Mouse (Mus musculus) frontal cortex, postnatal 36 days (tissue): Measurements from ENCODE around the gene Nipsnap1.

ENCODE experiments used
- DNase-seq, 2 experiments: peaks; one replicate each; pipeline ENCODE4 v3.0.0; 2022; ENCODE audit warnings: low spot score in 2 of 2

Nipsnap1 gene

DNA sequence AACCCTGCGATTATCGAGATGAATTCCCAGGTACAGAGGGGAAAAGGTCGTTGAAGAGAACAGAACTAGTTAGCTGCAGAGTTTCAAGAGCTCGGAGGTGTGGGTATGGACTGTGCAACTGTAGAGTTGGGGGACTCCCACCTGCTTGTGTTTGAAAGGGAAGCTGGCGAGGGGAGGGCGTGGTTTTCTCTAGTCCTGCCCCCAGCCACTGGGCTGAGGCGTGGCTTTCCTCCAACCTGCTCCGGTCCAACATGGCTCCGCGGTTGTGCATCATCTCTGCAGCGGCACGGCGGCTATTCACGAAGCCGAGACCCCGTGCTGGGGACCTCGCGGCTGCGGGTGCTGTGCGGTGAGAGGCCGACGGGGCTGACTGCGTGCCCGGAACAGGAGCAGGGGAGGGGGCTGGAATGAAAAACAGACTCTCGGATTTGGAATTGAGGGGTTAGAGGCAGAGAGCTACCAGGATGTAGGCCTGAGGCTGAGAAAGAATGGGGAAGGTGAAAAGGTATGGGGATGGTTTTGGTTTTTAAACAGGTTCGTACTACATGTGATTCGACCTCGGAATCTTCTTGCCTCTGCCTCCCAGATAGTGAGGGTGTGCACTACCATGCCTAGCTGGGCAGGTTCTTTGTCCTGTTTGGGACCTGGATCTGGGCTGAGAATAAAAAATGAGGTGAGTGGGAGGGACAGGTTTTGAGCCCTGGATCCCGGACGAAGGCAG lies at the start of gene Nipsnap1:
Gene Nipsnap1, plus strand, starts transcription at position 197 of the 721 bp plus-strand sequence.
- DNase-seq: peak; percentile 81 to 83

DNA sequence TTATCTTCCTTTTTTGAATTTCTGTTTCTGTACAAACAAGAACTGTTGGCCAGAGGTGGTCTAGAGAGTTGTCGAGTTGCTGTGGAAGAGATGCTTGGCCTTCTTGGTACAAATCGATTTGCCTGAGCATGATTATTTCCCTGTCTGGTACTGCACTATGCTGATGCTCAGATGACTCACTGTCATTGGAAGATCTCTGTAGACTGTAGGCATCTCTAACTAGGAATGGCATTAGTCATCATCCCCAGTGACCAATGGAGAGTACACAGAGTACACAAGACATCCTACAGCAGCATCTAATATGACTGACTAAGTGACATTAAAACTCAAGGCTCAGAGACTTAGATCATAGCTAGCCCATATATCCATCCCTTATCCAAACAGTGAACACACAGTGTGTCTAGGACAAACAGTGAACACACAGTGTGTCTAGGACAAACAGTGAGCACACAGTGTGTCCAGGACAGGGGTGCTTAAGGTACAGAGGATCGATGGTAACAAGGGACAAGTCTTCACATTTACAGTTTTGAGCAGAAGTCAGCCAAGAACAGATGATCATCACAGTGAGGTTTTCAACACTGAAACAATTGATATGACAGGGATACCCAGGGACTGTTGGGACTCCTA lies 47.5 kb upstream of the Nipsnap1 start:
- DNase-seq: no peak

DNA sequence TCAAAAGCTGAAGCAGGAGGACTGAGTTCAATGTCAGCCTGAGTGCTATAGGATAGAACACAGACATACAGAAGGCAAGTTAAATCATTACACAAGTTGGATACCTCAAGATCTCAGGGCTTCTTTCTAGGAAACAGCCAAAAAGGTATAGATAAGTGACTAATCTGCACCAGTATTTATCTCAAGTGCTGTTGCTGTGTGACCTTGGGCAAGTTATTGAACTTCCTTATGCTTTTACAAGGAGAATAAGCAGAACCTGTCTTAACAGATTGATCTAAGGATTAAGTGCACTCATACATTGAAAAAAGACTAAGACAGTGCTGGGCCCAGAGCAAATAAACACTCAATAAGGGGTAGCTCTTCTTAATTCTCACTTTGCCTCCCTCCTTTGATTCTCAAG lies 46.4 kb upstream of the Nipsnap1 start:
- no peak for DNase-seq

DNA sequence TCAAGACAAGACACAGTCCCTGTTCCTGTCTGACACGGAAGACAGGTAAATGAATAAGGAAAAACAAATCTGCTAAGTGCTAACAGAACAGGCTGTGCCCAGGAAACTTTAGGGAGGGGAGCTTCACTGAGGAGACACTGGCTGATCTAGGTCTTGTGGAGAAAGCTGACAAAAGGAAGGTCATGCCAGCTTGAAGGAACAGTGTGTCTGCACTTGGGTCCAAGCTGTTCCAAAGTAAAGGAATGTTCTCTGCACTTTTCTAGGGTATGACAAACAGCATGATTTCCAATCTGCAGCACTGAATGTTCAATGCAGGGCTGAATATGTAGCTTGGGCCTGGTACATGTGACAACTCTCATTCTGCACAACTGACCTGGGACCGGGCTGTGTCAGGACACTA lies 45.8 kb upstream of the Nipsnap1 start:
- DNase-seq: no peak

GRCm38 (mm10) chr11:4831066-4831465 lies 42.7 kb upstream of the Nipsnap1 start:
- DNase-seq: no peak

- no peak for DNase-seq
Observed at GRCm38 (mm10) chr11:4833295-4833939, 40.3 kb upstream of the Nipsnap1 start.

GRCm38 (mm10) chr11:4835436-4835835 lies 38.3 kb upstream of the Nipsnap1 start:
- DNase-seq: no peak

- DNase-seq: peak in 1 of 2 experiments; percentile 33
Observed at GRCm38 (mm10) chr11:4836755-4837154, 37.0 kb upstream of the Nipsnap1 start.

DNA sequence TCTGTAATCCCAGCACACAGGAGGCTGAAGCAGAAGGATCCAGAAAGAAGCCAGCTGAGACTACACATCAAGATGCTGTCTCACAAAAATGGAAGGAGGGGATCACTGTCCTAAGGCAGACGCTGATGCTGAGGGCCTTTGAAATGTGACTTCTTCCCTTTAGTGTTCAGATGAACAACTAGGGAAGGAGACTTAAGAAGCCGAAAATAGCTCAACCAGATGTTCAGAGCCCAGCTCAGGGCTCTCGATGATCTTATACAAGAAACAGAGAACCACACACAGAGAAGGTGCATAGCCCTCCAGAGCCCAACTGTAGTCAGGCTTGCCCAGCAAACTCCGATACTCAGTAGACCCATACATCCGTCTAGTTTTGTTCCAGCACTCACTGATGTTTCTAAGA lies 36.4 kb upstream of the Nipsnap1 start:
- no peak for DNase-seq

DNA sequence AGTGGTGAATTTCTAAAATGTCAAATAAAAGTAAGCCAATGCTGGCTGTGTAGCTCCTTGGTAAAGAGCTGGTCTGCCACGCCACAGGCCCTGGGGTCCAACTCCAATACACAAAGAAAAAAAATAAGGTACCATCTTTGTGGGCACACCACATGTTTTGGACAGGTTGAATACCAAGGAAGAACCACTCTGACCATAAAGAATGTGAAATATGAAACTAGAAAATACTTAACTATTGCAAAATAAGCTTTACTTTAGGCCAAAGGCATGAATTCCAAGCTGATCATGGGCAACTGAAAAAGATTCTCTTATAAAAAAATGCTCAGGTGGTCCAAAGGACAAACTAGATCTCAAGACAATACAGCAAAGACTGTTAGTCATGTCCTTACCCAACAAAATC lies 35.5 kb upstream of the Nipsnap1 start:
- no peak for DNase-seq

DNA sequence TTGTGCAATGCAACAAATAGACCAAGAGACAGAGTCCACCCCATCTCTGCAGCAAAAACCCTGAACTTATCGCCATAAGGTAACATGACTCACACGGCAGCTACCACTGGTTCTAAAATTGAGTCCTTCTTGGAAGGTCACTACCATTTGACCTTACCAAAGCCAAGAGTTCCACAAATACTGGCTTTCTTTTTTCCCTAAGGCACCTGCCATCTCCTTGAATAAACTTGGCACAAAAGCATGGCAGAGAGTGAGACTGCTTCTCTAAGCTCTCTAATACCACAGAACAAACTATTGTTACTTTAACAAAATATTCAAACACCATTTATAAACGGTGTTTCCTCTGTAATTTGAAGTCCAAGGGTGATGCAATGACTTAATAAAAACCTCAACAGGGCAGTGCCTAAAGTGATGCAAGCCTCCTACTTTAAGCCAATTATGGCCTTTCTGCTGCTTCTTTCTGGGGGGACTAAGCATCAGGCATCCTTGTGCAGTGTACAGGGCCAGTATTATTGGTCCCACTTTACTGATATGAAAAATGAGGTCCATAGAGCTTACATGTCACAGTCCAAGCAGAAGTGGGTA lies 32.7 kb upstream of the Nipsnap1 start:
- no peak for DNase-seq

- peak; percentile 33 to 36 for DNase-seq
Observed at GRCm38 (mm10) chr11:4848483-4849248, 25.1 kb upstream of the Nipsnap1 start.

DNA sequence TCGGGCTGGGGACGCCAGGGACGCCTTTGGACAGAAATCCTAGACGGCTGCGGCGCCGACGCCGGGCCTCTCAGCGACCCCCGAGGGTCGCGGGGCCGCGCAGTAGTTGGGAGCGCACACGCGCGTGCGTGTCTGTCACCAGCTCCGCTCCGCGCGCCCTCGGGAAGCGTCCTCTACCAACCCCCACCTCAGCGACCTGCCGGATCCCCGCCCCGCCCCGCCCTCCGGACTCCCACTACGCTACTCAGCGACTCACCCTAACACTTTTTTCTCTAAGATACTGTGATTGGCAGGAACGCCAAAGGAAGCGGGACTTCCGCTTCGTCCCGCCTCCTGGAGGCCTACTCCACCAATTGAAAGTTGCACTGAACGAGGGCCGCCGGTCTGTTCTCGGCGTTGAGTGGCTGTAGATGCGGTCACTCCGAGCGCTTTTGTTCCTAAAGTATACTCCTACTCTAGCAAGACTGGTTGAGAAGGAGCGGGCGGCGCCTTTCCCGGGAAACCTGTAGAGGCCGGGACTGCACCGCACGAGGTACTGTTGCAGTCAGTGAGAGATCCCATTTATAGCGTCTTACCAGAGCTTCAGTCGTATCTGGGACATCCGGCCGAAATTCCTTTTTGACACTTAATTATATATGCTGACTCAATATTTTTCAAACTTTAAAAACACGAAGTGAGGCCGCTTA lies 24.4 kb upstream of the Nipsnap1 start, which contains the start of gene Nf2:
Gene Nf2, minus strand, starts transcription at position 279 of the 686 bp plus-strand sequence.
- DNase-seq: peak; percentile 97 to 99

DNA sequence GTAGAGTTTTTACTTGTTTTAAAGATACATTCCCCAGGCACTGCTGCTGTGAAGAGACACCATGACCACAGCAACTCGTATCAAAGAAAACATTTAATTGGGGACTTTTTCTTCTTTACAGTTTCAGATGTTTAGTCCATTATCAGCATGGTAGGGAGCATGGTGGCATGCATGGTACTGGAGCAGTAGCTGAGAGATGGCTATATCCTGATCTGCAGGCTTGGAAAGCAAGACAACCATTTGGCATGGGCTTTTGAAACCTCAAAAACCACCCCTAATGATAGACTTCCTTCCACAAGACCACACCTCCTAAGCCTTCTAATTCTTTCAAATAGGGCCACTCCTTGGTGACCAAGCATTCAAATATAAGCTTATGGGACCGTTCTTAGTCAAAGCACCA lies 23.3 kb upstream of the Nipsnap1 start:
- no peak for DNase-seq

DNA sequence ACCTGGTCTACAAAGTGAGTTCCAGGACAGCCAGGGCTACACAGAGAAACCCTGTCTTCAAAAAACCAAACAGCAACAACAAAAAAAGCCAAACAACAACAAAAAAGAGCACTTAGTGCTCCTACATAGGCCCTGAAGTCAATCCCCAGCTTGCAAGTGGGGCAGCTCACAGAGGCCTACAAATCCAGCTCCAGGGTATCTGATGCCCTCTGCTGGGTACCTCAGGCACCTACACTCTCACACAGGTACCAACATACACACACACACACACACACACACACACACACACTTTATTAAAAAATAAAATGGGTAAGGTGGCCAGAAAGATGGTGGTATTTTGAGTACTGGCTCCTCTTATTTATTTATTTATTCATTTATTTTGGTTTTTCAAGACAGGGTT lies 20.7 kb upstream of the Nipsnap1 start:
- DNase-seq: no peak

GRCm38 (mm10) chr11:4854181-4854580 lies 19.6 kb upstream of the Nipsnap1 start:
- no peak for DNase-seq

DNA sequence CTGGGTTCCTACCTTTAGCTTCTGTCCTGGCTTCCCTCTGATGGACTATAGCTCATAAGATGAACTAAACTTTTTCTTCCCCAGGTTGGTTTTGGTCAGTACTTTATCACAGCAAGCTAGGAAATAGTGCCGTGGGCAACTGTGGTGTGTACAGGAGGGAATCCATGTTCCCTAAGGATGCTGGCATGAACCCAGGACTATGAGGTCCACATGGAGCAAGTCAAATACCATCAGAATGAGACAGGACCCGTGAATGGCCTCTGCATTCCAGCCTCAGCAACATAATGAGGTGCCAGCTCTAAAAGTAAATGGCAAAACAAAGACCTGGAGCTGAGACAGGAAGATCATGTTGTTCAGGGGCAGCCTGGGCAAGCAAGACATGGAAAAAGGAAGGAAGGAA lies 15.3 kb upstream of the Nipsnap1 start:
- DNase-seq: no peak

DNA sequence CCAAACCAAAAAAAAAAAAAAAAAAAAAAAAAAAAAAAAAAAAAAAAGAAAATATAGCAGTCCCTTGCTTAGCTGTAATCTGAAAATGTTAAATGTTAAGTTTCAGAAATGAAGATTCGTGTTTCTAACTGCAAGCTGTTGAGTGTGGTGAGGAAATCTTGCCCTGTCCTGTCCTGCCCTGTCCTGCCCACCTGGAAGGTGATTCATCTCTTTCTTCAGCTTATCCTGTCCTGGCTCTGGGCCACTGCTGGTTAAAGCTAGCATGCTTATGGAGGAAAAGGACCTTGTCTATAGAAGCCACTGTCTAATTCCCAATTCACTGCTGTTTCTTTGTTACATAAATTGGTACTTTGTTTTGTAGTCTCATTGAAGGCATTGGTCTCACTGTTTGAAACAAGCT lies 12.8 kb upstream of the Nipsnap1 start:
- DNase-seq: no peak

GRCm38 (mm10) chr11:4861816-4862604 lies 11.7 kb upstream of the Nipsnap1 start:
- no peak for DNase-seq

GRCm38 (mm10) chr11:4862730-4863129 lies 11.0 kb upstream of the Nipsnap1 start:
- no peak for DNase-seq
